Mouse (Mus musculus) c-Kit-positive CD71-positive TER-119-negative erythroid progenitor cells, embryonic 14.5 days (primary cell): ENCODE results near the gene Pck1.
A peak's percentile ranks its signal among the peaks of the same experiment; 100 is the strongest.
"Not testable (repeated sequence)": the region's sequence is repeated elsewhere in the genome, so short reads cannot be mapped to it uniquely, and the experiment has no call there.

ENCODE experiments used
- DNase-seq: peaks from one replicate; pipeline ENCODE4 v3.0.0-alpha.2; 2013; ENCODE audit warnings: low read depth

Gene Pck1

GRCm38 (mm10) chr2:173152436-173153151, at the start of gene Pck1:
TSS of gene Pck1 (plus strand) at chr2:173153048.
- no peak for DNase-seq

GRCm38 (mm10) chr2:173106409-173106808, 46.4 kb upstream of the Pck1 start:
- no peak for DNase-seq

GRCm38 (mm10) chr2:173106889-173107785, 45.7 kb upstream of the Pck1 start:
- peak; percentile 36 for DNase-seq

- no peak for DNase-seq
Measured at GRCm38 (mm10) chr2:173108509-173109190, 44.2 kb upstream of the Pck1 start.

GRCm38 (mm10) chr2:173109510-173109909, 43.3 kb upstream of the Pck1 start:
- no peak for DNase-seq

GRCm38 (mm10) chr2:173110571-173110970, 42.3 kb upstream of the Pck1 start:
- no peak for DNase-seq

DNA sequence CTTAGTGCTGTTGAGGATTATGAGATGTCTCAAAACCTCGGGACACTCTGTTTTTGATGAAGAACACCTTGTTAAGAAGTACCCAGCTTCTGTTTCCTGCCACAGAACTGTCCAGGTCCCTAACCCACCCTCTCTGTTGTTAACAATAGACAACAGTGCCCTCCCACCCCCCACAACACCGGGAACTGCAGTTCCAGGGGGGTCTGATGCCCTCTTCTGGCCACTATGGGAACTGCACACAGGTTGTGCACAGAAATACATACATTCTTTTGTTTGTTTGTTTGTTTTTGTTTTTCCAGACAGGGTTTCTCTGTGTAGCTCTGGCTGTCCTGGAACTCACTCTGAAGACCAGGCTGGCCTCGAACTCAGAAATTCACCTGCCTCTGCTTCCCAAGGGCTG, 39.1 kb upstream of the Pck1 start:
- DNase-seq, result not testable (repeated sequence)

- DNase-seq, result no peak
Measured at GRCm38 (mm10) chr2:173119023-173119944, 33.6 kb upstream of the Pck1 start, which contains the start of gene Ctcfl. TSS of gene Ctcfl (minus strand) at chr2:173119525.

GRCm38 (mm10) chr2:173120117-173120516, 32.7 kb upstream of the Pck1 start:
- peak; percentile 29 for DNase-seq

DNA sequence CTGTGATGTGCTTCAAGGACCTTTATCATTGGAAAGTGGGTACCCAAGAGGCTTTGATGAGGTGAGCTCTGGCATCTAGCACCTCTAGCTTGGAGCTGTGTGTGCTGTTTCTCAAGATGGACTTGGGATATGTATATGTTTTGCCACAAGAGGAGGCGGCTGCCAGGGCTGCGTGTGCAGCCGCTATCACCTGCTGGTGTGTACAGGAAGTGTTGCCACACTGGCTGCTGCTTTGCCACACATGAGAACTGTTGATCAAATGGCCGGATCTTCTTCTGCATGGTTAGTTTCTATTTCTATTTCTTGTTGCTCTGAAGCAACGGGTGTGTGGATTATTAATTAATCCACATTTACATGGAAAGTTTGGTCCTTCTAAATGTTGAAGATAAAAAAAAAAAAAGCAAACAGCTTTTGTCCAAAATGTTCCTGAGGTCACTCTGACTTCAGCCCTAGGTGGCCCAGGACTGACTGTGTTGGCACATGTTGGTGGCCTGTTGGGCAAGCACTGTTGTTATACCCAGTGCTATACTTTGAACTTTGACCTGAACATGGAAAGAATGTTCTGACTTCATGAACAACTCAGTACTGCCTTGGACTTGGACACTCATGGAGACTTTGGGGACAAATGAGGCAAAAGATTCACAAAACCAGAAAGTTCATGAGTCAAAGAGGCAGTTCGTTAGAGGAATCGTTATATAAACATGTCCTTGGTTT, 28.7 kb upstream of the Pck1 start:
- no peak for DNase-seq

GRCm38 (mm10) chr2:173126386-173126785, 26.5 kb upstream of the Pck1 start:
- DNase-seq, result no peak

GRCm38 (mm10) chr2:173129111-173129510, 23.7 kb upstream of the Pck1 start:
- no peak for DNase-seq

DNA sequence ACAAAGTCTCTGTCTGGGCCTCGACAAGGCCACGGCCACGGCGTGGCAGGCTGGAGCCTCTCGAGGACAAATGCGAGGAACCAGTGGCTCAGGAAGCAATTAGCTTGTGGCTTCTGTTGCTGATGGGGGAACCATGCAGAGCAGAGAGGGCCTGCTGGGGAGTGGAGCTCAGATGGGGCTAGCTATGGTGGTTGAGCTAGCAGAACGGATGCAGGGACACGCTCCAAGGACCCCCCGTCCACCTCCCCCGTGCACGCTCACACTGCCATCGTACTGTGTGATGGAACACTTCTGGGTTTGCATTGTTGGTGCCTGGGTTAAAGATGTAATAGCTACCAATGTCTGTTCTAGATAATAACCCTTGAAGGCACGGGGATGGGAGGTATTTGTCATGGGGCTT, 20.6 kb upstream of the Pck1 start:
- DNase-seq, result no peak

DNA sequence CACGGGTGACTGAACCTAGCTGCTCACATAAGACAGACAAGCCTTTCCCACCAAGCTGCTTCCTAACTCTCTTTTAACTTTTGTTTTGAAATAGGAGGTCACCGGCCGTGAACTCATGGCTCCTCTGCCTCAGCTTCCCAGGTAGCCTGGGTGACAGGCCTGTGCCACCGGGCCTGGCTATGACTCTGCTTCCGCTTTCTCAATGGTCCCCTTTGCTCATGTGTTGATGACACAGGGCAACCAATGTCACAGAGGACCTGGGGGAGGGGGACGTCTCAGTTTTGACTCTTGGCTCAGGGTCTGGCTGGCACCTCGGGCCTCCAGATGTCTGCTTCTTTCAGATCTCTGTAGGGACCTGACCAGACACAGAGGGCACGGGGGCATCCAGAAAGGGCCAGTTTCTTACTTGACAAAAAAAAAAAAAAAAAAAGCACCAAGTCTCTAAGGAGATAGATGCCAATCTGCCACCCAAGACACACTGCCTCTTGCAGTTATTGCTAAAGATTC, 20.0 kb upstream of the Pck1 start:
- no peak for DNase-seq

- no peak for DNase-seq
Measured at GRCm38 (mm10) chr2:173134695-173135094, 18.2 kb upstream of the Pck1 start.

DNA sequence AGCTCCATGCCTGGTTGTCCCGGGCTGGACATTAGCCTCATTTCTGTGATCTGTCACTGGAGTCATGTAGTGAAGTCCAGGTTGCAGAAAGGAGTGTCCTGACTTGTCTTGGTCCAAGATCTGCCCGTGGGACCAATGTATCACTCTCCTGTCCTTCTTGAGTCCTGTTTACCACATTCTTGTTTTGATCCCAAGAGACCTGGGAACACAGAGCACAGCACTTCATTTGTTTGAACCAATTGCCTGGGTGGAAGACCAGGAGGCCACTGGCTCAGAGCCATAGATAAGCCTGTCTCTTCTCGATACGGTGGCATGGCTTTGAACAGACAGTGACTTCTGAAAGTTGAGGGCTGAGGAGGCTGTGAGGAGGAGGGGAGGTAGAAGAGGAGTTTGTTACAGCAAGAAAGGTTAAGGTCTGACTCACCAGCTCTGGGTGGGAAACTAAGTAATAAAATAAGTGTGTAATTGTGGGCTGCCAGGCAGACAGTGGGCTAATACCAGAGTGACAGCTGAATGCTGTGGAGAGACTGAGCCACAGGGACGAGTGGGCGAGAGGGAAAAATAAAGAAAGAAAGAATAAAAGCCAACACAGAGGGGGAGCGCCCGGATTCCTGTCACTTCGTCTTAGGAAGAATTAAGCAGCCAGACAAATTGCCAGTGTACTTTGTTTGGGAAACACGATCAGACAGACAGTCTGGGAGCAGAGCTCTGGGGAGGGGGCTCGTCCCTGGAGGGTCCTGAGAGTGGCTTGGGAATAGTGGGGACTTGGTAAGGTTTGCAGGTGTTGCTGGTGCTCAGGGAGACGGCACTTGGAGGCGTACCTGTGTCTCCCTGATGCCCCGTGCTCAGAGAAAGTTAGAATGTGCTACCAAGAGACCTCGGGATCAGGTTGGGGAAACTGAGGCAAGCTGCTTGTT, 14.3 kb upstream of the Pck1 start:
- DNase-seq, result no peak

- no peak for DNase-seq
Measured at GRCm38 (mm10) chr2:173143611-173144010, 9.2 kb upstream of the Pck1 start.

- no peak for DNase-seq
Measured at GRCm38 (mm10) chr2:173145808-173146207, 7.0 kb upstream of the Pck1 start.

DNA sequence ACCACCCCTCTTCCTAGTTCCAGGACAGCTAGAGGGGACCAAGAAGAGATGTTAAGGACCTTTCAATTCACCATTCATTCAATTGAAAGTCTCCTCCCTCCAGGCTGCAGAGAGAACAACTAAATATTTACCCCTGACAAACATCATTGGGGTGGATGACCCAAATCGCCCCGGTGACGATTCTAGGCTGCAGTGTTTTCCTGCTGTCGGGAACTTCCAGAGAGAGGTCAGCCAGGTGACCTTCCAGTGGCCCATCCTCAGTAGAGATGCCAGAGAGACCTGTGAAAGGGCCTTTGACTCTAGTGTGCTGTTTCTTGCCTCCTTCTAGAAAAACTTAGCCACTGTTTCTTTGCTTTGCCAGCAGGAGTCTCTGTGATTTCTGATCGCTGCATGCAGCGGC, 6.1 kb upstream of the Pck1 start:
- no peak for DNase-seq

- no peak for DNase-seq
Measured at GRCm38 (mm10) chr2:173148001-173148400, 4.8 kb upstream of the Pck1 start.
